Mouse (Mus musculus) E14TG2a.4 (cell line): ENCODE measurements at regions not wholly inside any gene's neighbourhood (a gene's known extent, or its start where the extent isn't known, plus 50 kb on each side); places are given as distances from the start of the nearest gene placed in this dataset.
A peak's percentile ranks its signal among the peaks of the same experiment; 100 is the strongest.

ENCODE experiments used
- CTCF ChIP-seq: conservative IDR thresholded peaks from 2 replicates; pipeline ENCODE4 v1.5.1; 2014; ENCODE audit warnings: low read length
- NANOG ChIP-seq: IDR thresholded peaks from 2 replicates; pipeline ENCODE4 v1.6.1; 2014; ENCODE audit warnings: borderline replicate concordance, low read length, mixed read lengths

GRCm38 (mm10) chr12:115624221-115624620, 423.3 kb upstream of the Zfp386 start:
- TF ChIP-seq CTCF (peak; percentile 35), NANOG (no peak)
